Mouse (Mus musculus) ZHBTc4 (cell line): ENCODE measurements around the gene Nupr1l.

Experiments used
- DNase-seq: peaks from one replicate; pipeline ENCODE4 v3.0.0-alpha.2; 2011; ENCODE audit warnings: low read depth, low spot score

The Nupr1l gene

GRCm38 (mm10) chr5:129915491-129915890 is 7.2 kb downstream of the Nupr1l start:
- DNase-seq: peak; percentile 81

GRCm38 (mm10) chr5:129918065-129918651 is 9.8 kb downstream of the Nupr1l start:
- DNase-seq: peak; percentile 83

- peak; percentile 44 for DNase-seq
Measured at GRCm38 (mm10) chr5:129918752-129919151, 10.4 kb downstream of the Nupr1l start.

GRCm38 (mm10) chr5:129919320-129919719 is 11.0 kb downstream of the Nupr1l start:
- peak; percentile 62 for DNase-seq

- DNase-seq: peak; percentile 71
Measured at GRCm38 (mm10) chr5:129921972-129922371, 13.6 kb downstream of the Nupr1l start.

GRCm38 (mm10) chr5:129924820-129925452 is 16.6 kb downstream of the Nupr1l start:
- DNase-seq: no peak

GRCm38 (mm10) chr5:129925933-129926332 is 17.6 kb downstream of the Nupr1l start:
- no peak for DNase-seq

- peak; percentile 71 for DNase-seq
Measured at GRCm38 (mm10) chr5:129929924-129930855, 21.9 kb downstream of the Nupr1l start.

- no peak for DNase-seq
Measured at GRCm38 (mm10) chr5:129936941-129937340, 28.6 kb downstream of the Nupr1l start.

GRCm38 (mm10) chr5:129940281-129940680 is 31.9 kb downstream of the Nupr1l start:
- DNase-seq: no peak

GRCm38 (mm10) chr5:129940736-129941494 is 32.6 kb downstream of the Nupr1l start:
- DNase-seq: no peak

GRCm38 (mm10) chr5:129941495-129942045 is 33.2 kb downstream of the Nupr1l start, which contains the start of gene Vkorc1l1:
Gene Vkorc1l1, plus strand, starts transcription at chr5:129941970.
- DNase-seq: peak; percentile 99

GRCm38 (mm10) chr5:129942073-129942939 is 34.0 kb downstream of the Nupr1l start:
- DNase-seq: peak; percentile 35

GRCm38 (mm10) chr5:129943402-129943801 is 35.1 kb downstream of the Nupr1l start:
- no peak for DNase-seq

GRCm38 (mm10) chr5:129947528-129948033 is 39.2 kb downstream of the Nupr1l start:
- DNase-seq: no peak

- DNase-seq: no peak
Measured at GRCm38 (mm10) chr5:129952143-129952542, 43.8 kb downstream of the Nupr1l start.

- DNase-seq: no peak
Measured at GRCm38 (mm10) chr5:129954473-129955254, 46.3 kb downstream of the Nupr1l start.

- no peak for DNase-seq
Measured at GRCm38 (mm10) chr5:129955792-129956191, 47.5 kb downstream of the Nupr1l start.

- DNase-seq: no peak
Measured at GRCm38 (mm10) chr5:129963224-129963623, 54.9 kb downstream of the Nupr1l start.
